Mouse (Mus musculus) embryonic facial prominence, embryonic 15.5 days (tissue): ENCODE measurements around the gene Plk3. TPM values are rescaled to one million over a fixed set of nuclear protein-coding genes. Genes with fewer than 3 reads are reported as not detected.
"Not testable (repeated sequence)": the region's sequence is repeated elsewhere in the genome, so short reads cannot be mapped to it uniquely, and the experiment has no call there.

Source experiments
- ATAC-seq: fragments of 200-750 bp; cut with Nextera tagmentation; 2 replicates; pipeline ENCODE4 v1.8.0; 2017; ENCODE audit warnings: low read depth, moderate TSS enrichment; ENCODE audit not compliant: insufficient number of reproducible peaks, low FRiP score, low TSS enrichment
- H3K27ac ChIP-seq: fragments of 300-500 bp; sonication (generic); replicated peaks from 2 replicates; pipeline ENCODE4 v1.5.1; 2015; ENCODE audit warnings: mild to moderate bottlenecking, inconsistent platforms
- H3K27me3 ChIP-seq: fragments of 300-500 bp; sonication (generic); 2 replicates; pipeline ENCODE4 v1.6.1; 2015; ENCODE audit warnings: inconsistent platforms
- H3K36me3 ChIP-seq: fragments of 300-500 bp; sonication (generic); 2 replicates; pipeline ENCODE4 v1.6.1; 2015; ENCODE audit warnings: mild to moderate bottlenecking, inconsistent platforms
- H3K4me1 ChIP-seq: fragments of 300-500 bp; sonication (generic); 2 replicates; pipeline ENCODE4 v1.6.1; 2015; ENCODE audit warnings: inconsistent platforms
- H3K4me2 ChIP-seq: fragments of 300-500 bp; sonication (generic); replicated peaks from 2 replicates; pipeline ENCODE4 v1.6.1; 2015; ENCODE audit warnings: mild to moderate bottlenecking, inconsistent platforms
- H3K4me3 ChIP-seq: fragments of 300-500 bp; sonication (generic); replicated peaks from 2 replicates; pipeline ENCODE4 v1.5.1; 2015; ENCODE audit warnings: mild to moderate bottlenecking, inconsistent platforms
- H3K9ac ChIP-seq: fragments of 300-500 bp; sonication (generic); 2 replicates; pipeline ENCODE4 v1.6.1; 2015; ENCODE audit warnings: inconsistent platforms
- H3K9me3 ChIP-seq: fragments of 300-500 bp; sonication (generic); replicated peaks from 2 replicates; pipeline ENCODE4 v1.6.1; 2016; ENCODE audit warnings: inconsistent platforms
- WGBS: fragments of 180-500 bp; shearing (Covaris S2); methylation state at CpG from one replicate; pipeline ENCODE4 v1.1.7; 2015; 5-methylcytosine and 5-hydroxymethylcytosine counted together
- polyA plus RNA-seq: library from polyadenylated mRNA; unstranded; fragments of >200 nt; fragmentation: Nextera tagmentation; extraction: Ambion mirVana; gene quantifications from 2 replicates; pipeline ENCODE4 v1.2.1, GENCODE M21; 2015

Gene Plk3
- 7.7 and 8.1 TPM in 2 replicates for polyA plus RNA-seq

GRCm38 (mm10) chr4:117133817-117134600 lies at the start of gene Plk3:
Gene Plk3 (minus strand): TSS chr4:117133963.
- peak; percentile 87 for ATAC-seq
- Histone ChIP-seq H3K27ac (0 out of 2 replicates have a peak within 1 kb of the TSS, but pooled peaks have one; percentile 53), H3K27me3 (peaks cover 15% of the 10 kb centered on the region), H3K9ac (peak within 1 kb of the TSS; percentile 70), H3K4me2 (peak within 1 kb of the TSS; percentile 96), H3K36me3 (peaks cover 9% of the 10 kb centered on the region; the same call in 1 of the 2 replicates), H3K4me1 (peaks cover 23% of the 10 kb centered on the region), H3K9me3 (no peaks in the 10 kb centered on the region), H3K4me3 (peak within 1 kb of the TSS; percentile 79)
- 2% methylated on average over 48 of the region's 48 CpGs for WGBS

GRCm38 (mm10) chr4:117182759-117183096 lies 49.0 kb upstream of the Plk3 start:
- peak; percentile 14; the same call in 1 of the 2 replicates for ATAC-seq
- H3K27me3 ChIP-seq, H3K9me3 ChIP-seq: not testable (repeated sequence)
- H3K4me2 ChIP-seq = peak overlapping the region; percentile 93
- peak overlapping the region; percentile 73 for H3K4me3 ChIP-seq
- WGBS = 10% methylated on average over 9 of the region's 9 CpGs
- peak overlapping the region; percentile 41 for H3K9ac ChIP-seq
- peak overlapping the region; percentile 65 for H3K27ac ChIP-seq
- peaks cover 17% of the 10 kb centered on the region for H3K4me1 ChIP-seq
- H3K36me3 ChIP-seq = peaks cover 19% of the 10 kb centered on the region; the same call in 1 of the 2 replicates

DNA sequence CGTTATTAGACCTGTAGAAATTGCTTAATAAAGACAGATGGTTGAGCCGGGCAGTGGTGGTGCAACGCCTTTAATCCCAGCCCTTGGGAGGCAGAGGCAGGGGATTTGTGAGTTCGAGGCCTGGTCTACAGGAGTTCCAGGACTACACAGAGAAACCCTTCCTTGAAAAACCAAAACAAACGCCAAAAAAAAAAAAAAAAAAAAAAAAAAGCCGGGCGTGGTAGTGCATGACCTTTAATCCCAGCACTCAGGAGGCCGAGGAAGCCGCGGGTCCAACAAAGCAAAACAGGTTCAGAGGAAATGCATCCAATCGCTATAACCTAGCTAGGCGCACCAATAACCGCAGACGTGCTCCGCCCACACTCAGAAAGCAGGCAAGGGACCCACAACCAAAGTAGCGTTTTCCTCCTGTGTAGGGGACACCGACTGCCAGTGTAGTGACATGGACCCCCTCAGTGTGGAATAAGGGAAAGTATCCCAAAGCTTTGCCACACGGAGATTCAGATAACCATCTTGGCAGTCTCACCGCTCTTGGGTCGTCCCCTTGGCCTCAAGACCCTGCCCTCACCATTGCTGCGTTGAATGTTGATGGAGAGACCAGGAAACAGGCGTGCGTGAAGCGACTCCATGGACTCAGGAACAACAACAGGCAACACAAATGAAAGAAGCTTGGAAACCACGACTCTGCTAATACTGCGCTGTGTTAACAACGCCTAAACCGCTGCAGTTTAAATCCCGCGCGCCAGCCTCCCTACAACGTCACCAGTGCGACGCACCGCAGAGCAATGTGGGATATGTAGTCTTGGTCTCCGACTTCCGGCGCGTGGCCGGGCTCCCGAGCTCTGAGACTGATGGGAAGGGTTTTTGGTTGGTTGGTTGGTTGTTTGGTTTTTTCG lies 48.3 kb upstream of the Plk3 start, which contains the start of gene Kif2c:
Gene Kif2c (minus strand): TSS at position 777 of the 896 bp plus-strand sequence.
- H3K9ac ChIP-seq = peak within 1 kb of the TSS; percentile 41
- H3K4me1 ChIP-seq = peaks cover 17% of the 10 kb centered on the region
- H3K9me3 ChIP-seq = no peaks in the 10 kb centered on the region
- WGBS = under 1% methylated on average over 42 of the region's 42 CpGs
- peak within 1 kb of the TSS; percentile 73 for H3K4me3 ChIP-seq
- H3K27me3 ChIP-seq = no peaks in the 10 kb centered on the region
- H3K36me3 ChIP-seq = peaks cover 25% of the 10 kb centered on the region
- peak within 1 kb of the TSS; percentile 93 for H3K4me2 ChIP-seq
- H3K27ac ChIP-seq = peak within 1 kb of the TSS; percentile 65
- ATAC-seq = peak; percentile 96

DNA sequence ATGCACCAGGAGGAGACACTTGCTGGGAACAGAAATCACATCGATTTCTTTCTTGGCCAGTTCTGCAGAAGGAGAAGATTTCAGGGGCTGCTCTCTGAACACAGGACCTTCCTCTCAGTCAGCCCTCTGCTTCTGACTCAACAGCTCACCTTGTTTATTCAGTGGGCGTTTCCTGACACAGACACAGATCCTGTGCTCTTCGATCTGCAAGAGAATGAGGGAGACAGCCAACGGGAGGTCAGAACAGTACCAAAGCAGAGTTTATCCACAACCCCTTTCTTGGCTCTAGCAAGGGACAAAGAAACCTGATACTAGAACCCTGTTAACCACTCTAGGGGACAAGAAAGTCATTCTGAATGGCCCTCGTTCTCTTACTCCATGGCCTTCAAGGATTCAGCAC lies 36.2 kb upstream of the Plk3 start:
- no peaks in the 10 kb centered on the region for H3K4me1 ChIP-seq
- ATAC-seq = no peak
- 87% methylated on average over 5 of the region's 5 CpGs for WGBS

GRCm38 (mm10) chr4:117161183-117161582 lies 27.4 kb upstream of the Plk3 start:
- peaks cover 56% of the 10 kb centered on the region for H3K36me3 ChIP-seq
- H3K4me3 ChIP-seq = no peak overlapping the region
- H3K9me3 ChIP-seq = no peaks in the 10 kb centered on the region
- no peak overlapping the region for H3K9ac ChIP-seq
- H3K4me1 ChIP-seq = no peaks in the 10 kb centered on the region
- H3K4me2 ChIP-seq = no peak overlapping the region
- no peaks in the 10 kb centered on the region for H3K27me3 ChIP-seq
- WGBS = 71% methylated on average over 4 of the region's 4 CpGs
- no peak overlapping the region for H3K27ac ChIP-seq
- no peak for ATAC-seq

More for the DNA sequence above, 36.2 kb upstream of the Plk3 start:
- no peak overlapping the region for H3K4me2 ChIP-seq
- no peak overlapping the region for H3K9ac ChIP-seq
- H3K36me3 ChIP-seq = peaks cover 92% of the 10 kb centered on the region
- H3K27me3 ChIP-seq = no peaks in the 10 kb centered on the region
- no peaks in the 10 kb centered on the region for H3K9me3 ChIP-seq
- no peak overlapping the region for H3K4me3 ChIP-seq
- no peak overlapping the region for H3K27ac ChIP-seq

DNA sequence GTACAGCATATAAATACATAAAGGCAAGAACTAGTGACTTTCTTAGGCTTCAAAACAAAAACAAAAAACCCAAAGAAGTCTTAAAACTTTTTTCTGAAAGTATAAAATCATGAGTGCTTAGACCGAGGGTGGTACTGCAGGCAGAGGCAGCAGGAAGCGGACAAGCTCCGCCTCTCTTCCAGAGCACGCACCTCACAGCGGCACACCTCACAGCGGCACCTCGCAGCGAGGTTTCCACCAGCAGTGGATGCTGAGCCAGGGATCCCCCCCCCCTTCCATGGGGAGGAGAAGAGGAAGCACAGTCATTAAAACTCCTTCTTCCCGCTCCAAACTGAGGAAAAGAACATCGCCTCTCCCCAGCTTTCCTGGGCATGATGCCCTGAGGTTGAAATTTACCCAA lies 25.9 kb upstream of the Plk3 start:
- no peaks in the 10 kb centered on the region for H3K9me3 ChIP-seq
- WGBS = 64% methylated on average over 10 of the region's 10 CpGs
- H3K27ac ChIP-seq = no peak overlapping the region

GRCm38 (mm10) chr4:117156372-117156771 lies 22.6 kb upstream of the Plk3 start:
- Histone ChIP-seq H3K36me3 (peaks cover 38% of the 10 kb centered on the region), H3K27ac (peak overlapping the region; percentile 96), H3K4me2 (peak overlapping the region; percentile 79), H3K4me1 (peaks cover 21% of the 10 kb centered on the region), H3K27me3 (no peaks in the 10 kb centered on the region), H3K9ac (no peak overlapping the region; the same call in 1 of the 2 replicates), H3K4me3 (peak overlapping the region; percentile 83), H3K9me3 (no peaks in the 10 kb centered on the region)
- 26% methylated on average over 6 of the region's 6 CpGs for WGBS
- no peak for ATAC-seq

More for the DNA sequence above, 25.9 kb upstream of the Plk3 start:
- ATAC-seq = no peak
- Histone ChIP-seq H3K27me3 (no peaks in the 10 kb centered on the region), H3K4me3 (no peak overlapping the region), H3K9ac (no peak overlapping the region), H3K4me1 (0 out of 2 replicates have a peak, but pooled peaks cover 3% of the 10 kb centered on the region), H3K36me3 (peaks cover 41% of the 10 kb centered on the region), H3K4me2 (no peak overlapping the region)

DNA sequence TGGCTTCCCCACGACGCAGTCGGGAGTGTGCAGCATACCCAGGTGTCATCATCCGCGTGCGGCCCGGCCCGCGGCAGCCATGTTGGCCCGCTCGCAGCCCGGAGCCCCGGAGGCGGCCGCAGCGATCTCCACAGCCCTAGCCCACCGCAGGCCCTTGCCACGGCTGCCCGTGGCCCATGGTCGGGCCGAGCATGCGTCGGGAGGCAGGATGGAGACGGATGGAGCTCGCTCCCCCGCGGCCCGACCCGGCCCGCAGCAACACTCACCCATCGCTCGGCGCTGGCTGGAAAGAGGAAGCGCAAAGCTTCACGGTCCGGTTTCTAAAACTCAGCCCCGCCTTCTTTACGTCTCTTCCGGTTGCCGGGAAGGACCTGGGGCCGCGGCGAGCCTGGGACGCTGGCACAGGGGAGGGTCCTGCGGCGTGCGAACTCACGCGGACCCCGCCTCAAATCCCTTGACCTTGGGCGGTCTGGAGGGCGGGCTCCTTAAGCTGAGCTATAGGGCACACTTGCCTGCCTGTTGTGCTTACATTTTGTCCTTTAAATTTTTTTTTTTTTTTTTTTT lies 22.1 kb upstream of the Plk3 start, which contains the start of gene Rps8:
Gene Rps8 (minus strand): TSS at position 452 of the 564 bp plus-strand sequence.
- Histone ChIP-seq H3K27ac (peak within 1 kb of the TSS; percentile 96), H3K27me3 (no peaks in the 10 kb centered on the region), H3K4me2 (peak within 1 kb of the TSS; percentile 79), H3K9me3 (no peaks in the 10 kb centered on the region), H3K4me1 (peaks cover 21% of the 10 kb centered on the region), H3K4me3 (peak within 1 kb of the TSS; percentile 83), H3K9ac (peak within 1 kb of the TSS; percentile 98), H3K36me3 (peaks cover 39% of the 10 kb centered on the region)
- under 1% methylated on average over 52 of the region's 52 CpGs for WGBS
- peak; percentile 91 for ATAC-seq

- no peak for ATAC-seq
- Histone ChIP-seq H3K4me3 (peak overlapping the region; percentile 83), H3K4me1 (peaks cover 21% of the 10 kb centered on the region), H3K9me3 (no peaks in the 10 kb centered on the region), H3K36me3 (peaks cover 43% of the 10 kb centered on the region), H3K9ac (peak overlapping the region; percentile 98), H3K27me3 (no peaks in the 10 kb centered on the region), H3K4me2 (peak overlapping the region; percentile 79), H3K27ac (peak overlapping the region; percentile 96)
- WGBS = under 1% methylated on average over 44 of the region's 44 CpGs
These were observed 21.4 kb upstream of the Plk3 start for GRCm38 (mm10) chr4:117155020-117155791.

DNA sequence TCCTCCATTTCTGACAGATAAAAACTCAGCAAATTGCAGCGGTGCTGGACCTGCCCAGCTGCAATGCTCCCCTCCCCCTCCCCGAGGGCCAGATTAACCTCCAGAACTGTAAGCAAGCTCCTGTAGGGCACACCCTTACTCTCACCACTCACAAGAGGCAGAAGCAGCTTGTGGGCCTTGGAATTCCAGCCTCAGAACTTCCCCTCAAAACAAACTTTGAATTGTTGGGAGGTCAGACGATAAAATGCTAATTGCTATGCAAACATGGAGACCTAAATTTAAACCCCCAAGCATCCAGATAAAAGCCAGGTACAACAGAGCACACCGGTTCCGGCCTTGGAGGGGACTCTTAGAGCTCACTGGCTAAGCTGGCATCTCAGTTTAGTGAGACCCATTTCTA lies 19.0 kb upstream of the Plk3 start:
- no peaks in the 10 kb centered on the region for H3K9me3 ChIP-seq
- peaks cover 21% of the 10 kb centered on the region for H3K4me1 ChIP-seq
- 70% methylated on average over 5 of the region's 5 CpGs for WGBS
- H3K9ac ChIP-seq = no peak overlapping the region
- no peak overlapping the region for H3K4me3 ChIP-seq
- no peak overlapping the region for H3K27ac ChIP-seq
- no peaks in the 10 kb centered on the region for H3K27me3 ChIP-seq
- H3K4me2 ChIP-seq = no peak overlapping the region
- ATAC-seq = no peak
- peaks cover 55% of the 10 kb centered on the region for H3K36me3 ChIP-seq
